Mouse (Mus musculus) C2C12 (cell line): ENCODE data around the gene Zfp810.

Experiments used
- CEBPB ChIP-seq: IDR thresholded peaks from one replicate; pipeline ENCODE4 v1.6.1; 2011; ENCODE audit warnings: low read depth, mild to moderate bottlenecking, control low read depth, moderate library complexity
- CTCF ChIP-seq: IDR thresholded peaks from one replicate; pipeline ENCODE4 v1.5.1; 2011; ENCODE audit not compliant: control insufficient read depth, insufficient read depth, insufficient read length
- FOSL1 ChIP-seq: IDR thresholded peaks from one replicate; pipeline ENCODE4 v1.8.0; 2011; ENCODE audit warnings: mild to moderate bottlenecking, low read length; ENCODE audit not compliant: poor library complexity, insufficient read depth, severe bottlenecking
- MAX ChIP-seq: IDR thresholded peaks from one replicate; pipeline ENCODE4 v1.6.1; 2011; ENCODE audit warnings: mild to moderate bottlenecking, control low read depth
- MYOD1 ChIP-seq: IDR thresholded peaks from one replicate; pipeline ENCODE4 v1.6.1; 2011; ENCODE audit warnings: low read depth; ENCODE audit not compliant: control insufficient read depth, insufficient read length
- MYOG ChIP-seq: IDR thresholded peaks from one replicate; pipeline ENCODE4 v1.6.1; 2011; ENCODE audit not compliant: control insufficient read depth, insufficient read length; ENCODE audit errors: extremely low read depth
- USF1 ChIP-seq: IDR thresholded peaks from one replicate; pipeline ENCODE4 v1.6.1; 2011; ENCODE audit warnings: low read depth, mild to moderate bottlenecking, control low read depth, moderate library complexity

DNA sequence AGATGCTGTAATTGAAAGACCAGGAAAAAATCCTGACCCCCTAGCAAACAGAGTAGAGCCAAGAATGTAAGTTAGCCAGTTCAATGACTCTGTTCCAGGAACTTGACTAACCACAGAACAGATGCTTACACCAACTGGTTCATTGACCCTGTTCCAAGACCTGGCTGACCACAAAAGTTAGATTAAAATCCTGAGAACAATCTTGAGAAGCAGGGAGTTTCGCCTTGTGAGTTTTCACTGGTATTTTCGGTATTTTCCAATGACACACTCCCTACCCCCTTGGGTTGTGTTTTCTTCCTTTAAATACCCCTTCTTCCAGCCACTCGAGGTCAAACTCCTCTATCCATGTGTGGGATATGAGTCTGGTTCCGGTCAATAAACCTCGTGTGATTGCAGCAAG, 2.2 kb upstream of the Zfp810 start:
- TF ChIP-seq CTCF (no peak), MAX (no peak), MYOG (no peak), USF1 (no peak), MYOD1 (peak; percentile 34), FOSL1 (no peak), CEBPB (no peak)
